Mouse (Mus musculus) stomach, postnatal 0 days (tissue): Measurements from ENCODE around the gene Elovl6. TPM values are rescaled to one million over a fixed set of nuclear protein-coding genes. Genes with fewer than 3 reads are reported as not detected.

Source experiments
- ATAC-seq: fragments of 200-750 bp; cut with Nextera tagmentation; 2 replicates; pipeline ENCODE4 v1.8.0; 2017; ENCODE audit not compliant: low FRiP score, low TSS enrichment
- DNase-seq: peaks from one replicate; pipeline ENCODE4 v3.0.0-alpha.2; 2016; ENCODE audit warnings: low spot score
- H3K27ac ChIP-seq: fragments of 300-500 bp; sonication (generic); replicated peaks from 2 replicates; pipeline ENCODE4 v1.5.1; 2014; ENCODE audit warnings: mild to moderate bottlenecking, control low read depth
- H3K27me3 ChIP-seq: fragments of 300-500 bp; sonication (generic); 2 replicates; pipeline ENCODE4 v1.6.1; 2014; ENCODE audit warnings: low read length; ENCODE audit not compliant: control insufficient read depth, insufficient read depth
- H3K36me3 ChIP-seq: fragments of 300-500 bp; sonication (generic); 2 replicates; pipeline ENCODE4 v1.6.1; 2014; ENCODE audit warnings: low read length, mixed read lengths; ENCODE audit not compliant: control insufficient read depth, insufficient read depth
- H3K4me1 ChIP-seq: fragments of 300-500 bp; sonication (generic); replicated peaks from 2 replicates; pipeline ENCODE4 v1.6.1; 2014; ENCODE audit warnings: antibody characterized with exemption; ENCODE audit not compliant: control insufficient read depth, insufficient read depth
- H3K4me2 ChIP-seq: fragments of 300-500 bp; sonication (generic); replicated peaks from 2 replicates; pipeline ENCODE4 v1.6.1; 2014; ENCODE audit warnings: low read depth, mild to moderate bottlenecking, control low read depth, moderate library complexity
- H3K4me3 ChIP-seq: fragments of 300-500 bp; sonication (generic); 2 replicates; pipeline ENCODE4 v1.5.1; 2014; ENCODE audit warnings: low read depth, low read length, control low read depth
- H3K9ac ChIP-seq: fragments of 300-500 bp; sonication (generic); 2 replicates; pipeline ENCODE4 v1.6.1; 2014; ENCODE audit warnings: mild to moderate bottlenecking, low read length, control low read depth, mixed read lengths
- H3K9me3 ChIP-seq: fragments of 300-500 bp; sonication (generic); 2 replicates; pipeline ENCODE4 v1.6.1; 2016; ENCODE audit warnings: low read length; ENCODE audit not compliant: control insufficient read depth
- CTCF ChIP-seq: IDR thresholded peaks from 2 replicates; pipeline ENCODE4 v1.5.1; 2016; ENCODE audit warnings: antibody characterized with exemption, low read depth, mild to moderate bottlenecking, moderate library complexity
- EP300 ChIP-seq: optimal IDR thresholded peaks from 2 replicates; pipeline ENCODE3; 2016; ENCODE audit warnings: antibody characterized with exemption
- WGBS: fragments of 180-500 bp; shearing (Covaris S2); extraction: QIAGEN DNeasy Blood & Tissue Kit; methylation state at CpG from one replicate; pipeline ENCODE4 v1.1.7; 2014; 5-methylcytosine and 5-hydroxymethylcytosine counted together
- polyA plus RNA-seq: library from polyadenylated mRNA; unstranded; fragments of >200 nt; fragmentation: Nextera tagmentation; extraction: Ambion mirVana; gene quantifications from 2 replicates; pipeline ENCODE4 v1.2.1, GENCODE M21; 2015

The Elovl6 gene
- polyA plus RNA-seq, 1 experiment from 2014 or later: 34.2 TPM

- DNase-seq (no peak), ATAC-seq (no peak)
- Histone ChIP-seq H3K4me3 (no peak overlapping the region), H3K27ac (no peak overlapping the region), H3K4me2 (no peak overlapping the region), H3K9me3 (no peaks in the 10 kb centered on the region), H3K27me3 (no peaks in the 10 kb centered on the region), H3K9ac (no peak overlapping the region), H3K4me1 (no peaks in the 10 kb centered on the region), H3K36me3 (no peaks in the 10 kb centered on the region)
- no peak for TF ChIP-seq EP300
- 100% methylated on average over 1 of the region's 1 CpGs for WGBS
Measured at GRCm38 (mm10) chr3:129507736-129508135, 24.4 kb upstream of the Elovl6 start.

- Histone ChIP-seq H3K4me1 (no peaks in the 10 kb centered on the region), H3K27ac (no peak overlapping the region), H3K27me3 (no peaks in the 10 kb centered on the region), H3K9me3 (no peaks in the 10 kb centered on the region), H3K4me3 (no peak overlapping the region), H3K9ac (no peak overlapping the region), H3K36me3 (no peaks in the 10 kb centered on the region), H3K4me2 (no peak overlapping the region)
- DNase-seq: no peak
- TF ChIP-seq EP300: no peak
- no peak for TF ChIP-seq CTCF
- ATAC-seq: no peak
Measured at GRCm38 (mm10) chr3:129508571-129508970, 23.6 kb upstream of the Elovl6 start.

GRCm38 (mm10) chr3:129509725-129510124, 22.4 kb upstream of the Elovl6 start:
- ATAC-seq (peak; percentile 64), DNase-seq (peak; percentile 16)
- H3K27me3 ChIP-seq: no peaks in the 10 kb centered on the region
- H3K27ac ChIP-seq: no peak overlapping the region
- no peaks in the 10 kb centered on the region for H3K9me3 ChIP-seq
- WGBS: 62% methylated on average over 10 of the region's 10 CpGs
- H3K36me3 ChIP-seq: no peaks in the 10 kb centered on the region
- no peak overlapping the region for H3K4me3 ChIP-seq
- no peak overlapping the region for H3K9ac ChIP-seq
- no peak for TF ChIP-seq CTCF
- no peak for TF ChIP-seq EP300
- H3K4me2 ChIP-seq: no peak overlapping the region
- no peaks in the 10 kb centered on the region for H3K4me1 ChIP-seq

- ATAC-seq: no peak
- TF ChIP-seq CTCF (no peak), EP300 (no peak)
- no peaks in the 10 kb centered on the region for H3K4me1 ChIP-seq
- H3K4me2 ChIP-seq: no peak overlapping the region
- no peaks in the 10 kb centered on the region for H3K27me3 ChIP-seq
- no peaks in the 10 kb centered on the region for H3K36me3 ChIP-seq
- 81% methylated on average over 3 of the region's 3 CpGs for WGBS
- no peaks in the 10 kb centered on the region for H3K9me3 ChIP-seq
- no peak for DNase-seq
- no peak overlapping the region for H3K4me3 ChIP-seq
- H3K9ac ChIP-seq: no peak overlapping the region
- H3K27ac ChIP-seq: no peak overlapping the region
Measured at GRCm38 (mm10) chr3:129515863-129516436, 16.2 kb upstream of the Elovl6 start.

- Histone ChIP-seq H3K4me2 (no peak overlapping the region), H3K36me3 (no peaks in the 10 kb centered on the region), H3K9ac (no peak overlapping the region), H3K4me3 (no peak overlapping the region), H3K4me1 (no peaks in the 10 kb centered on the region), H3K27ac (no peak overlapping the region), H3K27me3 (no peaks in the 10 kb centered on the region), H3K9me3 (no peaks in the 10 kb centered on the region)
- DNase-seq (no peak), ATAC-seq (no peak)
- WGBS: 72% methylated on average over 4 of the region's 4 CpGs
- TF ChIP-seq CTCF (peak; percentile 58), EP300 (no peak)
Measured at GRCm38 (mm10) chr3:129520499-129520898, 11.7 kb upstream of the Elovl6 start.

GRCm38 (mm10) chr3:129523456-129524143, 8.6 kb upstream of the Elovl6 start:
- TF ChIP-seq EP300: no peak
- no peak for TF ChIP-seq CTCF
- Histone ChIP-seq H3K9ac (no peak overlapping the region), H3K27me3 (no peaks in the 10 kb centered on the region), H3K36me3 (no peaks in the 10 kb centered on the region), H3K4me1 (no peaks in the 10 kb centered on the region), H3K27ac (no peak overlapping the region), H3K4me3 (no peak overlapping the region), H3K9me3 (no peaks in the 10 kb centered on the region), H3K4me2 (no peak overlapping the region)
- ATAC-seq: no peak
- no peak for DNase-seq
- WGBS: 79% methylated on average over 10 of the region's 10 CpGs
